Mouse (Mus musculus) liver, embryonic 16.5 days (tissue): ENCODE measurements around the gene Ide. TPM values are rescaled to one million over a fixed set of nuclear protein-coding genes. Genes with fewer than 3 reads are reported as not detected.

Source experiments
- ATAC-seq: fragments of 200-750 bp; cut with Nextera tagmentation; 2 replicates; pipeline ENCODE4 v1.8.0; 2017; ENCODE audit warnings: low read depth, mild to moderate bottlenecking, moderate number of reproducible peaks, moderate library complexity
- H3K27ac ChIP-seq: fragments of 300-500 bp; sonication (generic); 2 replicates; pipeline ENCODE4 v1.5.1; 2014; ENCODE audit warnings: mild to moderate bottlenecking, low read length
- H3K27me3 ChIP-seq: fragments of 300-500 bp; sonication (generic); 2 replicates; pipeline ENCODE4 v1.6.1; 2014; ENCODE audit warnings: low read depth, low read length, mixed read lengths; ENCODE audit not compliant: control insufficient read depth, insufficient read depth
- H3K36me3 ChIP-seq: fragments of 300-500 bp; sonication (generic); 2 replicates; pipeline ENCODE4 v1.6.1; 2014; ENCODE audit warnings: mild to moderate bottlenecking; ENCODE audit not compliant: control insufficient read depth, insufficient read depth
- H3K4me1 ChIP-seq: fragments of 300-500 bp; sonication (generic); 2 replicates; pipeline ENCODE4 v1.6.1; 2014; ENCODE audit warnings: low read depth, low read length, mixed read lengths; ENCODE audit not compliant: control insufficient read depth
- H3K4me2 ChIP-seq: fragments of 300-500 bp; sonication (generic); 2 replicates; pipeline ENCODE4 v1.6.1; 2014; ENCODE audit warnings: low read depth, low read length, mixed read lengths
- H3K4me3 ChIP-seq: fragments of 300-500 bp; sonication (generic); 2 replicates; pipeline ENCODE4 v1.5.1; 2014; ENCODE audit warnings: low read depth, mild to moderate bottlenecking, low read length
- H3K9ac ChIP-seq: fragments of 300-500 bp; sonication (generic); 2 replicates; pipeline ENCODE4 v1.6.1; 2014; ENCODE audit warnings: low read depth, low read length
- H3K9me3 ChIP-seq: fragments of 300-500 bp; sonication (generic); replicated peaks from 2 replicates; pipeline ENCODE4 v1.6.1; 2016; ENCODE audit warnings: low read length; ENCODE audit not compliant: control insufficient read depth
- WGBS: fragments of 180-500 bp; shearing (Covaris S2); extraction: QIAGEN DNeasy Blood & Tissue Kit; methylation state at CpG from one replicate; pipeline ENCODE4 v1.1.7; 2014; ENCODE audit not compliant: insufficient replicate concordance; 5-methylcytosine and 5-hydroxymethylcytosine counted together
- polyA plus RNA-seq: library from polyadenylated mRNA; unstranded; fragments of >200 nt; fragmentation: Nextera tagmentation; extraction: Ambion mirVana; gene quantifications from 2 replicates; pipeline ENCODE4 v1.2.1, GENCODE M21; 2015

Ide gene
- polyA plus RNA-seq, 1 experiment from 2014 or later, result 24.7 TPM

DNA sequence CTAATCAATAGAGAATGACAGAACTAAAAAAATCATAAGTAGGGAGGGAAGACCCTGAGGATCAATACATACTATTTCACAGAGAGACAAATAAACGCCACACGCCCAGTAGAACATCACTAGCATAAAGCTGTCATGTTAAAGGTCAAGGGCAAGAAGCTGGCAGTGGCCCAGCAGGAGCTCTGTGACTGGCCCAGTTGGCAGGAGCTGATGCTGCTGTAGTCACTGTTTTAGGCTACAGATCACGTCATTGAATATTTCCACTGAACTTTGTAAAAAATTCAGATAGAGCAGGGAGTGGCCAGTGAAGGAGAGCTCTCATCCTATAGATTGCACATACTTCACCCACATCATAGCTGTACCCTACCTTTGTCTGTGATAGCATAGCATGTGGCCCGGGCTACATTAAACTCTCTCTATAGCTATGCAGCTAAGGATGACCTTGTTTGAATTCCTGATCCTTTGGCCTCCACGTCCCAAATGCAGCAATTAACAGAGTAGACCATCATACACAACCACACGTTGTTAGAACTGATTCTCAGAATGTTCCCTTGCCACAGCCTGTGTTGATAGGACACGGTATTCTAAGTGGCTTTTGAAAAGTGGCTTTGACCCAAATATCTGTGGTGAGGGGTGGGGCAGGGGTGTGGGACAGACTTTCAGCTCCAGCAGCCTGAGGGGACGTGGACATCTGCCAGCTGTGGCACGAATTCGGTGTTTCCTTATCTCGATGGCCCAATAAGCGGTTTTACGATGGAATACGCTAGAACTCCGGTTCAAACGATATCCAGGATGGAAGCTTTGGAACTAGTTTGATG is 16.6 kb downstream of the Ide start:
- no peak overlapping the region for H3K4me3 ChIP-seq
- no peak for ATAC-seq

DNA sequence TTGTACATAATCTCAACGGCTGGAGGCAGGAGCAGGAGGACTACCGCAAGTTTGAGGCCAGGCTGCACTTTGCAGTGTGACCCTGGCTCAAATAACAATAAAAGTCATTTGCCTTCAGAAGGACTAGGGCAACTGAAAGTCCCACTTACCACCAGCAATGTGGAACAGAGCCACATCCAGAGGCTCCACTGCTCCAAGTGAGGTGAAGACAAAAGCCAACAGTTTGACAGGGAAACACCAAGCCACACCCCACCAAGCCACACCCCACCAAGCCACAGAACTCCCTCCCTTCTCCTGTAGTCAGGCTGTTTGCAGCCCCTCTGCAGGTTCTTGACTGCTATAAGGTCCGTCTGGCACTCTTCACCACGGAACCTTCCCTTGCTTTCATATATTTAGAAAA is 20.3 kb downstream of the Ide start:
- WGBS, result 77% methylated on average over 4 of the region's 4 CpGs
- H3K36me3 ChIP-seq, result peaks cover 6% of the 10 kb centered on the region
- no peak overlapping the region for H3K9ac ChIP-seq

More for the DNA sequence above, 16.6 kb downstream of the Ide start:
- Histone ChIP-seq H3K4me2 (no peak overlapping the region), H3K9me3 (no peaks in the 10 kb centered on the region), H3K4me1 (no peaks in the 10 kb centered on the region), H3K27me3 (no peaks in the 10 kb centered on the region), H3K9ac (no peak overlapping the region), H3K36me3 (peaks cover 7% of the 10 kb centered on the region), H3K27ac (no peak overlapping the region)
- 75% methylated on average over 16 of the region's 16 CpGs for WGBS

DNA sequence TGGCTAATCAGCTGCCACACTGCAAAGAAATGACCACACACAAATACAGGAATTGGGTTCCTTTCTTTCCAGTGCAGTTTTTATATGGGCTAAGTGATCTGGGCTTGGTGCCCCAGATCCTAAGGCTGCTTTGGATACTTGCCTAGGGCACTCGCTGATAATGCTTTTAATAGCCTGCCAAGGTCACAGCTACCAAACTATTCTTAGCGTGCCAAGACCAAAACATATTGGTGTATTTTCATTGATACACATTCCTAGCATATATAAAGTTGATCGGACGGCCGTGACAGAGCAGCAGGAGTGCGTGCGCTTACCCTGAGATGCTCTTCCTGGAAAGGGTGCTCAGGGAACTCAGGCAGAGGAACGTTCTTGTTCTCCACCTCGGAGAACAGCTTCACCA is 22.6 kb downstream of the Ide start:
- H3K4me2 ChIP-seq, result no peak overlapping the region
- no peak overlapping the region for H3K9ac ChIP-seq
- H3K9me3 ChIP-seq, result no peaks in the 10 kb centered on the region
- no peak overlapping the region for H3K27ac ChIP-seq
- no peaks in the 10 kb centered on the region for H3K4me1 ChIP-seq
- no peaks in the 10 kb centered on the region for H3K27me3 ChIP-seq
- H3K4me3 ChIP-seq, result no peak overlapping the region
- 83% methylated on average over 9 of the region's 9 CpGs for WGBS
- no peak for ATAC-seq
- peaks cover 6% of the 10 kb centered on the region for H3K36me3 ChIP-seq

More for the DNA sequence above, 20.3 kb downstream of the Ide start:
- H3K4me1 ChIP-seq, result no peaks in the 10 kb centered on the region
- ATAC-seq, result no peak
- no peak overlapping the region for H3K27ac ChIP-seq
- no peaks in the 10 kb centered on the region for H3K27me3 ChIP-seq
- H3K4me3 ChIP-seq, result no peak overlapping the region
- no peak overlapping the region for H3K4me2 ChIP-seq
- H3K9me3 ChIP-seq, result no peaks in the 10 kb centered on the region

DNA sequence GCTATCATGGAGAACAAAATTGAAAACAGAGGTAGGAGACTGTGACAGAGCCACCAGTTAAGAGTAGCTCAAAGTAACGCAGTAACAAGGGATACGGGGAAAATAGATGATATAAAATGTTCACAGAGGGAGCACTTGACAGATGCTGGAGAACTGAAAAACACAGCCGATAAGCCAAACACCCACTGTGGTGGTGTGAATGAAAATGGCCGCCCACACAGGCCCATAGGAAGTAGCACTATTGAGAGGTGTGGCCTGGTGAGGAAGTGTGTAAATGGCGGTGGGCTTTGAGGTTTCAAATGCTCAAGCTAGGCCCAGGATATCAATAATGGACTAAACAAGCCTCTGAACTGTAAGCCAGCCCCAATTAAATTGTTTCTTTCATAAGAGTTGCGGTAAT is 26.2 kb downstream of the Ide start:
- 80% methylated on average over 6 of the region's 6 CpGs for WGBS
- Histone ChIP-seq H3K4me2 (no peak overlapping the region), H3K27ac (no peak overlapping the region)

DNA sequence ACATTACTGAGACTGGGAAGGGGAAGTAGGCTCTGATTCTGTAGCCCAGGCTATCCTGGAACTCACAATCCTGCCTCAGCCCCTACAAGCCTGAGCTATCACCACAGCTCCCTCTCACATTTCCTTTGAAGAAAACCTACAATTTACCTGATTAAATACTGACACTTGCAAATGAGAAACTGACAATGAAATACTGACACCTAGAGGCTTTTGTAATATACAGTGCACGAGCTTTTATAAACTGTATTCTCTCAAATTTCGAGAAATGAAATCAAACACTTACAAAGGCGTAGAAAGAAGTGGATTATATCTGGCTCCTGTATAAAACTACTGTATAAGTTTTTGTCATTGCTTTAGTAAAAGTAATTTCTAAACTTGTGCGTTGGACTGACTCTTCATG is 27.5 kb downstream of the Ide start:
- H3K4me1 ChIP-seq, result no peaks in the 10 kb centered on the region
- H3K9me3 ChIP-seq, result no peaks in the 10 kb centered on the region
- H3K9ac ChIP-seq, result no peak overlapping the region
- no peaks in the 10 kb centered on the region for H3K27me3 ChIP-seq
- peaks cover 2% of the 10 kb centered on the region; the same call in 1 of the 2 replicates for H3K36me3 ChIP-seq
- no peak for ATAC-seq
- no peak overlapping the region for H3K4me2 ChIP-seq
- no peak overlapping the region for H3K4me3 ChIP-seq
- no peak overlapping the region for H3K27ac ChIP-seq
- WGBS, result 80% methylated on average over 4 of the region's 4 CpGs

More for the DNA sequence above, 26.2 kb downstream of the Ide start:
- Histone ChIP-seq H3K9ac (no peak overlapping the region), H3K4me1 (no peaks in the 10 kb centered on the region), H3K9me3 (no peaks in the 10 kb centered on the region), H3K27me3 (no peaks in the 10 kb centered on the region), H3K36me3 (peaks cover 4% of the 10 kb centered on the region; the same call in 1 of the 2 replicates), H3K4me3 (no peak overlapping the region)
- ATAC-seq, result no peak

DNA sequence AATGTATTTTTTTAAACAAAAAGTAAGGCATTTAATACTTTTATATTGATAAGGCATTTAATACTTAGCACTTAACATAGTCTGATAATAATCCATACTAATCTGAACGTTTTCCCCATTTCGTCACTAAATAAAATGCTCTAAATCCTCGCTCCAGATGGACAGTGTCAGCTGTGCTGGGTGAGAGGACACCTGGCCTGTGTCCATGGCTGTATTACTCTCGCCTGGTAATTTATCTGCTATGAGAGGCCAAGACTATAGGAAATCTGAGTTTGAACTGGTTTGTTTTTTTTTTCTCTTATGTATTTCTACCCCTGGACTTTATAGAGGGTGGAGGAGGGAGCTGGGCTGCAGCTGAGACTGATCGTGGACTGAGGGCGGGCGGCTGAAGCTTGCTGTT is 28.7 kb downstream of the Ide start:
- Histone ChIP-seq H3K4me3 (no peak overlapping the region), H3K4me1 (no peaks in the 10 kb centered on the region), H3K9me3 (no peaks in the 10 kb centered on the region), H3K4me2 (no peak overlapping the region), H3K36me3 (no peaks in the 10 kb centered on the region), H3K27me3 (no peaks in the 10 kb centered on the region), H3K9ac (no peak overlapping the region), H3K27ac (no peak overlapping the region)
- ATAC-seq, result no peak
- 75% methylated on average over 7 of the region's 7 CpGs for WGBS

DNA sequence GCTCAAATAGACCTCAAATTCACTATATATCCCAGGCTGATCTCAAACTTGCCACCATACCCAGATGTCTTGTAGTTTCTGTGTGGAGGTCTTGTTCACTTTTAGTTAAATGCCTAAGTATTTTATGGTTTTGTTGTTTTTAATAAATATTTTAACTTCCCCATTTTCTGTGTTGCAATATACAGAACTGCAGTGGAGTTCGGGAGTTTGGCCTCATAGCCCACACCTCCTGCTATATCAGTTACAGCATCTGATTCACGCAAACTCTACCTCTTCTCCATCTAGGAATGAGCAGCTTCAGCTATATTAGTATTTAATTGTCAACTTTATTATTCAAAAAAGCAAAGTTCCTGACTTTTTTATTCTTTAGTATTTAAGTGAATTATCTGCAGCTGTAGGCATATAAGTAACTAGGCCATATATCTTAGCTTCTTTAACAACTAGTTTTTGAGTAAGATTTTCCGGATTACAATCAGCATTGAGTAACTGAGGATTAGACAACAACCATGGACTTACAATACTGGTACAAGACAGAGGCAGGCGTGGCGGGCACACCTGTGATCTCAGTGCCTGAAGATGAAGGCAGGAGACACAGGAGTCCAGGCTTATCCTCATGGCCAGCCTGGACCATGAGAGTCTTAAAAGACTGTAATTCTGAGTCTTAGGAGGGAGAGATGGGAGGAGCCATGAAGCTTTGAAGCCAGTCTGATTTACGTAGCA is 29.7 kb downstream of the Ide start:
- WGBS, result 69% methylated on average over 6 of the region's 6 CpGs
- H3K4me3 ChIP-seq, result no peak overlapping the region
- no peak overlapping the region for H3K27ac ChIP-seq
- no peak overlapping the region for H3K9ac ChIP-seq
- H3K36me3 ChIP-seq, result no peaks in the 10 kb centered on the region
- ATAC-seq, result no peak
- no peaks in the 10 kb centered on the region for H3K9me3 ChIP-seq
- no peaks in the 10 kb centered on the region for H3K4me1 ChIP-seq
- no peaks in the 10 kb centered on the region for H3K27me3 ChIP-seq
- H3K4me2 ChIP-seq, result no peak overlapping the region

DNA sequence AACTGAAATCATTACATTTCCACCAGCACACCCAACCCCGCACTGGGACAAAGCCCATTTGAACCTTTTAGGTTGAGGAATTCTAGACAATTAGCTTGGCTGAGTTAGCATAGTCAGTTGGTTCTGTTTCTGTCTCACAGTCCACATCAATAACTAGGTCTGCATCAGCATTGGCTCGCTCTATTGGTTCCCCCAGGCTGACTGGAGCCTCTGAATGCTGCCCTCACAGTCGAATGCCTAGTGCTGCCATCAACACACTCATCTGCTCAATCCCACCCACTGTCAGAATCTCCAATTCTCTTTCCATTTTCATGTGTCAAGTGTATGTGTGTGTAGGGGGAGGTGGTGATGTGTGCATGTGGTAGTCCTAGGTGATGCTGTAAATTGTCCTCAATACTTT is 31.5 kb downstream of the Ide start:
- Histone ChIP-seq H3K4me2 (no peak overlapping the region), H3K4me3 (no peak overlapping the region), H3K9ac (no peak overlapping the region), H3K9me3 (no peaks in the 10 kb centered on the region), H3K36me3 (no peaks in the 10 kb centered on the region), H3K27me3 (no peaks in the 10 kb centered on the region), H3K4me1 (no peaks in the 10 kb centered on the region), H3K27ac (no peak overlapping the region)
- ATAC-seq, result no peak
- 70% methylated on average over 3 of the region's 3 CpGs for WGBS

DNA sequence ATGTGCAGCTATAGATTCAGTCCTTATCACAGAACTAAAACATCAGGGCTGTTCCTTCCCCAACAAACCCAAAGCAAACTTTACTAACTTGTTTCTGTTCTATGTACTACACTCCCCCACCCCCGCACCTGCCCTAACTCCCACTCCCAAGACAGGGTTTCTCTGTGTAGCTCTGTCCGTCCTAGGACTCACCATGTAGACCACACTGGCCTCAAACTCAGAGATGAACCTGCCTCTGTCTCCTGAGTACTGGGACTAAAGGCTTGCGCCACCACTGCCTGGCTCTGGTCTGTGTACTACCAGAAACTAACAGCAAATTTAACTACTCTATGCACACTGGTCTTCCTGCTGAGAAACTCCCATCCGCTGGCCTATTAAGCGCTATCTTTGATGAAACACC is 32.8 kb downstream of the Ide start:
- Histone ChIP-seq H3K4me1 (no peaks in the 10 kb centered on the region), H3K27ac (no peak overlapping the region), H3K4me2 (no peak overlapping the region), H3K36me3 (no peaks in the 10 kb centered on the region), H3K27me3 (no peaks in the 10 kb centered on the region), H3K4me3 (no peak overlapping the region), H3K9ac (no peak overlapping the region), H3K9me3 (no peaks in the 10 kb centered on the region)
- no peak for ATAC-seq
- 78% methylated on average over 5 of the region's 5 CpGs for WGBS
